Mouse (Mus musculus): Measurements from ENCODE around the gene Lmf2. TPM values are rescaled to one million over a fixed set of nuclear protein-coding genes. Genes with fewer than 3 reads are reported as not detected.

The Lmf2 gene
- polyA plus RNA-seq, 1 experiment from 2014 or later, result 43.7 TPM

GRCm38 (mm10) chr15:89321264-89321663, 34.2 kb downstream of the Lmf2 start:
- Histone ChIP-seq H3K36me3 (ENCODE audit: control insufficient read depth, insufficient read depth, low read length) (no peaks in the 10 kb centered on the region), H3K27ac (ENCODE audit: low read depth, low read length) (no peak overlapping the region), H3K9me3 (ENCODE audit: control insufficient read depth, low read length) (no peaks in the 10 kb centered on the region), H3K4me2 (ENCODE audit: low read depth, low read length, severe bottlenecking) (no peak overlapping the region), H3K27me3 (ENCODE audit: control insufficient read depth, insufficient read depth, low read length) (peaks cover 2% of the 10 kb centered on the region; the same call in 1 of the 2 replicates), H3K4me1 (replicated peaks; ENCODE audit: control insufficient read depth, insufficient read depth, low read length) (0 out of 2 replicates have a peak, but pooled peaks cover 2% of the 10 kb centered on the region), H3K9ac (ENCODE audit: low read length) (no peak overlapping the region), H3K4me3 (ENCODE audit: low read depth, low read length) (no peak overlapping the region)
- WGBS, result 81% methylated on average over 8 of the region's 8 CpGs
- DNase-seq (ENCODE audit: low spot score) (no peak), ATAC-seq (replicated peaks; ENCODE audit: low FRiP score) (no peak)

GRCm38 (mm10) chr15:89316146-89316545, 39.3 kb downstream of the Lmf2 start:
- no peak for DNase-seq (ENCODE audit: low spot score)

GRCm38 (mm10) chr15:89315190-89315731, 40.2 kb downstream of the Lmf2 start, which contains the start of gene Sbf1:
Gene Sbf1 (minus strand): TSS chr15:89315311.
- Histone ChIP-seq H3K9ac (ENCODE audit: low read length) (peak within 1 kb of the TSS; percentile 88), H3K27ac (ENCODE audit: low read depth, low read length) (no peak within 1 kb of the TSS; the same call in 1 of the 2 replicates), H3K4me2 (ENCODE audit: low read depth, low read length, severe bottlenecking) (peak within 1 kb of the TSS; percentile 92), H3K9me3 (ENCODE audit: control insufficient read depth, low read length) (no peaks in the 10 kb centered on the region), H3K4me3 (ENCODE audit: low read depth, low read length) (peak within 1 kb of the TSS; percentile 92), H3K27me3 (ENCODE audit: control insufficient read depth, insufficient read depth, low read length) (no peaks in the 10 kb centered on the region), H3K36me3 (ENCODE audit: control insufficient read depth, insufficient read depth, low read length) (no peaks in the 10 kb centered on the region), H3K4me1 (replicated peaks; ENCODE audit: control insufficient read depth, insufficient read depth, low read length) (peaks cover 11% of the 10 kb centered on the region; the same call in 1 of the 2 replicates)
- under 1% methylated on average over 37 of the region's 37 CpGs for WGBS
- DNase-seq (ENCODE audit: low spot score) (peak; percentile 98), ATAC-seq (replicated peaks; ENCODE audit: low FRiP score) (peak; percentile 99)

More at GRCm38 (mm10) chr15:89316146-89316545, 39.3 kb downstream of the Lmf2 start:
- no peak overlapping the region for H3K9ac ChIP-seq (ENCODE audit: low read length)
- H3K4me3 ChIP-seq (ENCODE audit: low read depth, low read length), result no peak overlapping the region
- 65% methylated on average over 11 of the region's 11 CpGs for WGBS
- H3K36me3 ChIP-seq (ENCODE audit: control insufficient read depth, insufficient read depth, low read length), result no peaks in the 10 kb centered on the region
- no peaks in the 10 kb centered on the region for H3K9me3 ChIP-seq (ENCODE audit: control insufficient read depth, low read length)
- no peak overlapping the region for H3K27ac ChIP-seq (ENCODE audit: low read depth, low read length)
- no peaks in the 10 kb centered on the region for H3K27me3 ChIP-seq (ENCODE audit: control insufficient read depth, insufficient read depth, low read length)
- peaks cover 11% of the 10 kb centered on the region; the same call in 1 of the 2 replicates for H3K4me1 ChIP-seq (replicated peaks; ENCODE audit: control insufficient read depth, insufficient read depth, low read length)
- no peak overlapping the region for H3K4me2 ChIP-seq (ENCODE audit: low read depth, low read length, severe bottlenecking)
- ATAC-seq (replicated peaks; ENCODE audit: low FRiP score), result no peak

GRCm38 (mm10) chr15:89314511-89315189, 40.8 kb downstream of the Lmf2 start:
- H3K9ac ChIP-seq (ENCODE audit: low read length), result peak overlapping the region; percentile 88
- ATAC-seq (replicated peaks; ENCODE audit: low FRiP score) (peak; percentile 9), DNase-seq (ENCODE audit: low spot score) (peak; percentile 66)
- H3K9me3 ChIP-seq (ENCODE audit: control insufficient read depth, low read length), result no peaks in the 10 kb centered on the region
- H3K4me3 ChIP-seq (ENCODE audit: low read depth, low read length), result peak overlapping the region; percentile 92
- H3K4me2 ChIP-seq (ENCODE audit: low read depth, low read length, severe bottlenecking), result peak overlapping the region; percentile 92
- H3K27ac ChIP-seq (ENCODE audit: low read depth, low read length), result no peak overlapping the region; the same call in 1 of the 2 replicates
- under 1% methylated on average over 58 of the region's 58 CpGs for whole genome bisulfite sequencing
- no peaks in the 10 kb centered on the region for H3K27me3 ChIP-seq (ENCODE audit: control insufficient read depth, insufficient read depth, low read length)
- H3K36me3 ChIP-seq (ENCODE audit: control insufficient read depth, insufficient read depth, low read length), result no peaks in the 10 kb centered on the region
- H3K4me1 ChIP-seq (replicated peaks; ENCODE audit: control insufficient read depth, insufficient read depth, low read length), result peaks cover 11% of the 10 kb centered on the region; the same call in 1 of the 2 replicates

- H3K4me2 ChIP-seq (ENCODE audit: low read depth, low read length, severe bottlenecking), result peak overlapping the region; percentile 92
- no peaks in the 10 kb centered on the region for H3K27me3 ChIP-seq (ENCODE audit: control insufficient read depth, insufficient read depth, low read length)
- H3K4me1 ChIP-seq (replicated peaks; ENCODE audit: control insufficient read depth, insufficient read depth, low read length), result peaks cover 11% of the 10 kb centered on the region; the same call in 1 of the 2 replicates
- ATAC-seq (replicated peaks; ENCODE audit: low FRiP score), result no peak
- no peak for DNase-seq (ENCODE audit: low spot score)
- peak overlapping the region; percentile 92 for H3K4me3 ChIP-seq (ENCODE audit: low read depth, low read length)
- no peaks in the 10 kb centered on the region for H3K9me3 ChIP-seq (ENCODE audit: control insufficient read depth, low read length)
- no peak overlapping the region for H3K27ac ChIP-seq (ENCODE audit: low read depth, low read length)
- no peaks in the 10 kb centered on the region for H3K36me3 ChIP-seq (ENCODE audit: control insufficient read depth, insufficient read depth, low read length)
- peak overlapping the region; percentile 88 for H3K9ac ChIP-seq (ENCODE audit: low read length)
- WGBS, result 34% methylated on average over 3 of the region's 3 CpGs
Measured at GRCm38 (mm10) chr15:89314107-89314506, 41.4 kb downstream of the Lmf2 start.

GRCm38 (mm10) chr15:89313359-89313758, 42.1 kb downstream of the Lmf2 start:
- Histone ChIP-seq H3K4me3 (ENCODE audit: low read depth, low read length) (no peak overlapping the region), H3K4me1 (replicated peaks; ENCODE audit: control insufficient read depth, insufficient read depth, low read length) (peaks cover 11% of the 10 kb centered on the region; the same call in 1 of the 2 replicates)
- 79% methylated on average over 4 of the region's 4 CpGs for WGBS

GRCm38 (mm10) chr15:89309962-89310498, 45.4 kb downstream of the Lmf2 start:
- DNase-seq (ENCODE audit: low spot score) (no peak), ATAC-seq (replicated peaks; ENCODE audit: low FRiP score) (no peak)
- Histone ChIP-seq H3K27me3 (ENCODE audit: control insufficient read depth, insufficient read depth, low read length) (no peaks in the 10 kb centered on the region), H3K27ac (ENCODE audit: low read depth, low read length) (no peak overlapping the region), H3K4me2 (ENCODE audit: low read depth, low read length, severe bottlenecking) (no peak overlapping the region), H3K4me1 (replicated peaks; ENCODE audit: control insufficient read depth, insufficient read depth, low read length) (peaks cover 8% of the 10 kb centered on the region; the same call in 1 of the 2 replicates), H3K36me3 (ENCODE audit: control insufficient read depth, insufficient read depth, low read length) (peaks cover 4% of the 10 kb centered on the region), H3K9ac (ENCODE audit: low read length) (no peak overlapping the region), H3K4me3 (ENCODE audit: low read depth, low read length) (no peak overlapping the region), H3K9me3 (ENCODE audit: control insufficient read depth, low read length) (no peaks in the 10 kb centered on the region)
- WGBS, result 84% methylated on average over 6 of the region's 6 CpGs

More at GRCm38 (mm10) chr15:89313359-89313758, 42.1 kb downstream of the Lmf2 start:
- no peaks in the 10 kb centered on the region for H3K27me3 ChIP-seq (ENCODE audit: control insufficient read depth, insufficient read depth, low read length)
- H3K4me2 ChIP-seq (ENCODE audit: low read depth, low read length, severe bottlenecking), result peak overlapping the region; percentile 18; the same call in 1 of the 2 replicates
- no peaks in the 10 kb centered on the region for H3K9me3 ChIP-seq (ENCODE audit: control insufficient read depth, low read length)
- no peak overlapping the region for H3K9ac ChIP-seq (ENCODE audit: low read length)
- DNase-seq (ENCODE audit: low spot score) (no peak), ATAC-seq (replicated peaks; ENCODE audit: low FRiP score) (no peak)
- H3K27ac ChIP-seq (ENCODE audit: low read depth, low read length), result no peak overlapping the region
- no peaks in the 10 kb centered on the region for H3K36me3 ChIP-seq (ENCODE audit: control insufficient read depth, insufficient read depth, low read length)

GRCm38 (mm10) chr15:89308406-89309139, 46.9 kb downstream of the Lmf2 start:
- 89% methylated on average over 7 of the region's 7 CpGs for WGBS
- ATAC-seq (replicated peaks; ENCODE audit: low FRiP score), result no peak
- Histone ChIP-seq H3K27ac (ENCODE audit: low read depth, low read length) (no peak overlapping the region), H3K4me2 (ENCODE audit: low read depth, low read length, severe bottlenecking) (no peak overlapping the region), H3K9me3 (ENCODE audit: control insufficient read depth, low read length) (no peaks in the 10 kb centered on the region), H3K27me3 (ENCODE audit: control insufficient read depth, insufficient read depth, low read length) (no peaks in the 10 kb centered on the region), H3K36me3 (ENCODE audit: control insufficient read depth, insufficient read depth, low read length) (peaks cover 4% of the 10 kb centered on the region), H3K9ac (ENCODE audit: low read length) (no peak overlapping the region), H3K4me1 (replicated peaks; ENCODE audit: control insufficient read depth, insufficient read depth, low read length) (peaks cover 2% of the 10 kb centered on the region; the same call in 1 of the 2 replicates), H3K4me3 (ENCODE audit: low read depth, low read length) (no peak overlapping the region)
- peak; percentile 34 for DNase-seq (ENCODE audit: low spot score)

Data from forebrain, embryonic 11.5 days (tissue).